Mouse (Mus musculus) embryo, embryonic 11.5 days (tissue): ENCODE measurements at regions not wholly inside any gene's neighbourhood (a gene's known extent, or its start where the extent isn't known, plus 50 kb on each side); places are given as distances from the start of the nearest gene placed in this dataset.

ENCODE experiments used
- DNase-seq: peaks from one replicate; pipeline ENCODE4 v3.0.0-alpha.2; 2012; ENCODE audit warnings: low read depth, low spot score

DNA sequence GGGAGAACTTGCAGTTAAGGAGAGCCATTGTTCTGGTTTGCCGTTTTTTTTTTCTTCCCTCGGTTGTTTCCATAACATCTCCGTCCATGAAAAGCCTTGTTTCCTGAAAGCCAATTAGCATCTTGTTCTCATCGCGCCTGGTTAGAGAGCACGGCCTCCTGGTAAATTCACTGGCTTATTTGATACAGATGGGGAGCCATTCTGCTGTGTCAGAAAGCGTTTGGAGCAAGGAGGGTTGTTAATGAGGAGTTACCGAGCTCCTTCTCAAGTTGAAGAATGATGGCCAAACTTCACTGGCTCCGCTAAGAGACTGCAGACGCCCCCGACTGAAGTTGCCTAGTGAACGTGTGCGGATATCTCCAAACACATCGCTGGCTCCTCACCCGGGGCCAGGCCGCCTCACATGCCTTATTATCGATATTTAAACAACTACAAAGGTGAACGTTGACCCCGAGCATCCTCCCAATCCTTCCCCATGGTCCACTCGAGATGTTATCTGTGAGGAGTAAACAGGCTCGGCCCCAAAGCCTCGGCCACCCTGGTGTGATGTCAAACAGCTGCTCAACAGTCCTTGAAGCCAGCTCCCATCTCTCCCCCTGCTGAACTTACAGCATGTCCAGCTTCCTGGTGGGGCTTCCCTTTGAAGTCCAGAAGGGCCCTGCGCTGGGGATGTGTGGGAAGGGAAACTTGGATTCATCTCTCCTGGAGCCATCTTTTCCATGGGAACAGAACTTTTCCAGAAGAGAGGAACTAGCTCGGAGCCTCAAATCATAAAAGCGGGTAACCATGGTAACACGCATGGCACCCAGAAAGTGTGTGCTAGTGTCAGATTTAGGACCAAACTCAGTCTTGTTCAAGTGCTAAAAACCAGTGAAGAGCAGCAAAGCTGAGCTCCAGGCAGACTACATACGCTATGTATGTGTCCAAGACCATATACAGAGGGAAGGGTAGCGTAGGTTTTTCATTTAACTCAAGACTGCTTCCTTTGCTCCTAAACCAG, 190.0 kb upstream of the Tbx3 start:
- no peak for DNase-seq

DNA sequence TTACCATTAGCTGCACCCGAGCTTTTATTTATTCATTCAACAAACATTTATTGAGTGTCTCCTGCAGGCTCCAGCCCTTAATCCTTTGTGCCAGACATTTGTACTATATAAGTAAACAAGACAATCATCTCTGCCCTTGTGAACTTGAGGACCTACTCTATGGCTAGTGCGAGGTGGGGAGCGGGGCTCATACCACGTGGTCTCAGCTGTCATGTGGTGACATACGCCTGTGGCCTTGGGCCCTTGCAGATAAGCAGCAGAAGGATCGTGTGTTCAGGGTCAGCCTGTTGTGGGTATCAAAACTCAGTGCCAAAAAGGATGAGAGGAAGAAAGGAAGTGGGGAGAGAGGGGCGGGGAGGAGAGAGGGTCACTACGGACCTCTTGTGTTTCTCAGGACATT, 186.8 kb upstream of the Tbx3 start:
- DNase-seq: no peak

GRCm38 (mm10) chr5:119486196-119486595, 184.3 kb upstream of the Tbx3 start:
- DNase-seq: no peak

GRCm38 (mm10) chr5:119487184-119487583, 183.3 kb upstream of the Tbx3 start:
- no peak for DNase-seq

DNA sequence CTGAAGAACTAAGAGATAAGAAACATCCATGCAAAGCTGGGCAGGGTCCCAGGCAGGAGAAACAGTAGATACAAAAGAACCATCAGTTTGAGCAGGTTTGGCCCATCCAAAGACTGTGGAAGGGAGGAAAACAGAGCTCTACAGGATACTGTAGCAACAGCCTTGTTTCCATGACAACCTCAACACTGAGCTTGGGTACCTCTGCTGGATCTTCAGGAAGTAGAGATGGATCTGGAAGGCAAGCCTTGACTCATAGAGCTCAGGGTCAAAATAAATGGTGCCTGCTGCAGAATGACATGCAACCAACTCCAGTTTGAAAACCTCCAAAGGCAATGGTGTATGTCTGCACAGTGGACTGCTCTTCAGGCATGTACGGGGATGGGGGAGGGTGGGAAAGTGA, 173.0 kb upstream of the Tbx3 start:
- DNase-seq: no peak

GRCm38 (mm10) chr5:119498431-119498830, 172.0 kb upstream of the Tbx3 start:
- no peak for DNase-seq

- no peak for DNase-seq
These were observed 162.8 kb upstream of the Tbx3 start for GRCm38 (mm10) chr5:119507709-119508108.

DNA sequence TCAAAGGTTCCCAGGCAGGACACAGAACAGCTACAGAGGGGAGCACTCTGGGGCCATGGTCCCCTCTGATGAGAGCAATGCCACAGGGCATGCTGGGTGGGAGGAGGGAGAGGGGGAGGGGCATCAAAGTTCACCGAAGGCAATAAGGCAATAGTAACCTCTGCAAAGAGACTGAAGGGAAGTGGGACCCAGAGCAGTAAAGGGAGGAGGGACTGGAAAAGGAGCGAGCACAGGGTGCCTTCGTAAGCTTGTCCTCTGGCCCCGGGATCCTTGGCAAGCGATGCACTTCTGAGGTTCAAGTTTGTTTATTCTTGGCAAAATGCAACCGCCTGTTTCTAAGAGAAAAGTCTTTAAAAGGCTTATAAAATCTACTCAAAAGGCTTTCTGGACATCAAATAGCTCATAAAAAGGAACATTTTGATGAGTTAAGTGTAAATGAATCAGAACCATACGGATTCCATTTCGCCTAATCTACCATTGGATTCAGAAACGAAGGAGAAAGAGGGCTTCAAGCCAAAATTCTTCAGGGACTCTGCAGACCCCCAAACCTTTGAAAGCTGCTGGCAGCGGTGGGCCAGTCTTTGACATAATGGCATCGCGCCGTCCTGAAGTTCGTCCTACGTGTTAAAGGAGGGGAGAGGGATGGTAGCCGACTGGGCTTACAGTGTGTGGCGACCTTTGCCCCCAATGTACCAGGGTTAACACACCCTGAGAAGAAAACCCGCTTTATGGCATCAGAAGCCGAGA, 151.8 kb upstream of the Tbx3 start:
- no peak for DNase-seq

DNA sequence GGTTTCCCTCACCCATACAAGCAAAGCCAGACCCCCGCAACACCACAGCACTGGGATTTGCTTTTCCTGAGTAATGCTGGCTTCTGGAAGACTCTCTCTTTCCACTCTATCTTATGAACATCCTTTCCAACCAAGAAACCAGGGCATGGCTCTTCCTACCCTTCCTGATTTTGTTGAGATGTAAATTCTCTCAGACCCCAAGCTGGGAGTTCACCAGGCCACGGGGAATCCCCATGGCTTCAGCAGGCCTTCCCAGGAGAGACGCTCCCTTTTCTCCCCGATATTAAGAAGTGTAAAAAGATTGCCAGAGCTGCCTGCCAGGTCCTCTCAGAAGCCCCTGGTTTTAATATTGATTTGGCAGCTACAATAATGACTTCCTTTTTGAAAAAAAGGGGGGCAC, 146.3 kb upstream of the Tbx3 start:
- DNase-seq: no peak

- no peak for DNase-seq
These were observed 144.5 kb upstream of the Tbx3 start for GRCm38 (mm10) chr5:119525960-119526359.

- DNase-seq: peak; percentile 22
These were observed 140.5 kb upstream of the Tbx3 start for GRCm38 (mm10) chr5:119530009-119530408.

DNA sequence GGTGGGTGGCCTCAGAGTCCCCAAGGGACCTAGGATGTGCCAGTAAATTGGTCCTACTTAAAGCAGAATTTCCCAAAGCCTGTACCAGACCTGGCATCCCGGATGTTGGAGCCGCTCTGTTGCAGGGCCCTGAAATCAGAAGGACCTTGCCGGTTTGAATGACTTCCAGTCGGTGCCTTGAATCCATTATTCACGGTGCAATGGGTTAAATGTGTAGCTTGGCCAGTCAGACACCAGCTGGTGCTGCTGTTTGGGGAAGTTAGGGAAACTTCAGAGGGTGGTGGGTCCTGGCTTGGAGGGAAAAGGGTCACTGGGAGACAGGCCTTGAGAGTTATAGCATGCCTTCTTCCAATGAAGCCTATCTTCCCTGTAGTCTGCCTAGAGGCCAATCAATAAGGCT, 135.5 kb upstream of the Tbx3 start:
- no peak for DNase-seq

GRCm38 (mm10) chr5:119542836-119543235, 127.6 kb upstream of the Tbx3 start:
- DNase-seq: no peak

GRCm38 (mm10) chr5:119543716-119544115, 126.8 kb upstream of the Tbx3 start:
- DNase-seq: no peak

- no peak for DNase-seq
These were observed 125.8 kb upstream of the Tbx3 start for GRCm38 (mm10) chr5:119544681-119545080.

DNA sequence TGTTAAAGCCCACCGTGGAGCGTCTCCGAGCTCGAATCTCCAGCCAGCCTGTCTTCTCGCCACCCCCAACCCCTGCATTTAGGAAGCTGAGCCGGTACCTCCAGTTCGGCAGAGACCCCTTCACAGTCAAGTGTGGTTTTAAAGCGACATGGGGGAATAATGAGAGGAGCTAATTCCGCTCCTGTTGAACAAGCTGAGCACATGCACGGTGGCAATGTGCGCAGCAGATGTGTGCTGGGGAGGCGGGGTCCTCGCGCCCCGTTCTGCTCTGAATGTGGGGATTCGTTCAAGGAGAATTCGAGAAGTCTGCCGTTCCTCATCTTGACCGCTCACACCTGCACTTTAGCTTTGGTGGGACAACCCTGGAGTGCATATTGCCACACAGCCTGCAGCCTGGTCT, 123.4 kb upstream of the Tbx3 start:
- DNase-seq: no peak

- DNase-seq: no peak
These were observed 119.6 kb upstream of the Tbx3 start for GRCm38 (mm10) chr5:119550916-119551315.

GRCm38 (mm10) chr5:119553469-119553868, 117.0 kb upstream of the Tbx3 start:
- DNase-seq: no peak

DNA sequence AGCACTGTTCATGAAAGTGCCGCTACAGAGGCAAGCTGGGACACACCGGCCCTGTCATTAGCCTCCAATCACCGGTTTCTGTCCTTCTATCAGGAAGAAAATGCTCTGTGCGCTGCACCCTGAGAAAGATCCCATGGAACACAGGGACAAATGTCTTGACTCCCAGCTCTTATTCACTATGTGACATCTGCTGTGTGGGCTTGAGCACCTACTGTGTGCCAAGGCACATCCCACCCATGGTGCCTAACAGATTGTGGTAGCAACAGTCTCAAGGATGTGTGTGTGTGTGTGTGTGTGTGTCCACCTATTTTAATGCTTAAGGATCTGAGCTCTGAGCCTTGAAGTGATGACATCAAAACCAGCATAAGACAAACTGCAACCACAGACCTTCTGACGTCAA, 113.4 kb upstream of the Tbx3 start:
- DNase-seq: no peak

DNA sequence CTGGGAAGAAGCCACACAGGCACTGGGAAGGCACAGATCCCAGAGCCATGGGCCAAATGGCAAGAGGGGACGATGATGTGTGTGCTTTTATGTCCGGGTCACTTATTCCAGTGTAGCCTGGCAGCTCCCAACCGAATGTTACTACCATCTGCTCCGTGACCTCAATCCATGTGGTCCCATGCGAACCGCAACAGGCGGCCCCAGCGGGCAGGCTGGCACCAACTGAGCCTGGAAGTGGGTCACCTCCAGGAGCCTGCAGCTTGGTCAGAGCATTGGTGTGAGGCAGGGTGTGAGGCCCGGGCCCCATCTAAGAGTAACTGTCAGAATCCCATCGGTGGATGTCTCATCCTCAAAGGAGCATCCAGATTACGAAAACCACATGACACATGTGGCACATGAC, 110.8 kb upstream of the Tbx3 start:
- no peak for DNase-seq

DNA sequence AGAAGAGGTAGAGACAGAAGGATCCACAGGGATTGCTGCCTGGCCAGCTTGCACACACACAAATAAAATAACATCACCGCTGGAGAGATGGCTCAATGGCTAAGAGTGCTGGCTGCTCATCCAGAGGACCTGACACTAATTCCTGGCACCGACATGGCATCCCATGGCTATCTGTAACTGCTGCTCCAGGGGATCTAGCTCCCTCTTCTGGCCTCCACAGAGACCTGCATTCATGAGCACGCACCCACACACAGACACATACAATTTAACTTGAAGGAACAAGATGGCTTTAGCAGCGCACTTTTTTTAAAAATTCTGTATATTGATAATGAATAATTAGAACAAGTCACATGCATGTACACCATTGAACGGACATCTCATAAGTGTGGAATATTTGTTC, 110.1 kb upstream of the Tbx3 start:
- DNase-seq: no peak

- DNase-seq: no peak
These were observed 108.9 kb upstream of the Tbx3 start for GRCm38 (mm10) chr5:119561531-119561930.
